Mouse (Mus musculus): Measurements from ENCODE around the gene Ldhd. TPM values are rescaled to one million over a fixed set of nuclear protein-coding genes. Genes with fewer than 3 reads are reported as not detected.

The Ldhd gene
- polyA plus RNA-seq, 1 experiment from 2014 or later = 0.93 TPM

GRCm38 (mm10) chr8:111592390-111592910, 37.7 kb downstream of the Ldhd start:
- H3K27me3 ChIP-seq (replicated peaks) = no peaks in the 10 kb centered on the region
- no peaks in the 10 kb centered on the region for H3K36me3 ChIP-seq
- peak overlapping the region; percentile 1; the same call in 1 of the 2 replicates for H3K27ac ChIP-seq (replicated peaks)
- H3K4me1 ChIP-seq = peaks cover 65% of the 10 kb centered on the region
- 0 out of 2 replicates have a peak, but pooled peaks have one; percentile 22 for ATAC-seq (ENCODE audit: low FRiP score)
- no peaks in the 10 kb centered on the region for H3K9me3 ChIP-seq (replicated peaks)
- no peak overlapping the region for H3K4me2 ChIP-seq
- no peak overlapping the region for H3K9ac ChIP-seq (replicated peaks)
- WGBS = 59% methylated on average over 7 of the region's 7 CpGs
- no peak overlapping the region for H3K4me3 ChIP-seq (replicated peaks)

- no peaks in the 10 kb centered on the region for H3K36me3 ChIP-seq
- no peaks in the 10 kb centered on the region for H3K27me3 ChIP-seq (replicated peaks)
- peaks cover 53% of the 10 kb centered on the region for H3K4me1 ChIP-seq
- no peaks in the 10 kb centered on the region for H3K9me3 ChIP-seq (replicated peaks)
- no peak overlapping the region for H3K9ac ChIP-seq (replicated peaks)
- no peak for ATAC-seq (ENCODE audit: low FRiP score)
- no peak overlapping the region for H3K4me3 ChIP-seq (replicated peaks)
- no peak overlapping the region for H3K27ac ChIP-seq (replicated peaks)
- H3K4me2 ChIP-seq = no peak overlapping the region
These were observed 39.0 kb downstream of the Ldhd start for GRCm38 (mm10) chr8:111591176-111591575.

- H3K4me2 ChIP-seq = no peak overlapping the region
- ATAC-seq (ENCODE audit: low FRiP score) = no peak
- no peaks in the 10 kb centered on the region for H3K9me3 ChIP-seq (replicated peaks)
- no peak overlapping the region for H3K4me3 ChIP-seq (replicated peaks)
- WGBS = 85% methylated on average over 3 of the region's 3 CpGs
- H3K27ac ChIP-seq (replicated peaks) = no peak overlapping the region
- no peaks in the 10 kb centered on the region for H3K27me3 ChIP-seq (replicated peaks)
- peaks cover 43% of the 10 kb centered on the region for H3K4me1 ChIP-seq
- no peak overlapping the region for H3K9ac ChIP-seq (replicated peaks)
- no peaks in the 10 kb centered on the region for H3K36me3 ChIP-seq
These were observed 40.0 kb downstream of the Ldhd start for GRCm38 (mm10) chr8:111590214-111590613.

- ATAC-seq (ENCODE audit: low FRiP score) = no peak
- H3K4me3 ChIP-seq (replicated peaks) = no peak overlapping the region
- H3K27me3 ChIP-seq (replicated peaks) = no peaks in the 10 kb centered on the region
- no peak overlapping the region for H3K4me2 ChIP-seq
- no peaks in the 10 kb centered on the region for H3K36me3 ChIP-seq
- H3K9me3 ChIP-seq (replicated peaks) = no peaks in the 10 kb centered on the region
- 86% methylated on average over 2 of the region's 2 CpGs for WGBS
- H3K4me1 ChIP-seq = peaks cover 29% of the 10 kb centered on the region
- no peak overlapping the region for H3K27ac ChIP-seq (replicated peaks)
- H3K9ac ChIP-seq (replicated peaks) = no peak overlapping the region
These were observed 41.8 kb downstream of the Ldhd start for GRCm38 (mm10) chr8:111588336-111588735.

- Histone ChIP-seq H3K4me1 (peaks cover 22% of the 10 kb centered on the region), H3K9ac (replicated peaks) (no peak overlapping the region), H3K4me2 (no peak overlapping the region), H3K9me3 (replicated peaks) (no peaks in the 10 kb centered on the region), H3K36me3 (no peaks in the 10 kb centered on the region), H3K27me3 (replicated peaks) (no peaks in the 10 kb centered on the region), H3K27ac (replicated peaks) (no peak overlapping the region), H3K4me3 (replicated peaks) (no peak overlapping the region)
- ATAC-seq (ENCODE audit: low FRiP score) = no peak
- WGBS = 98% methylated on average over 1 of the region's 1 CpGs
These were observed 42.6 kb downstream of the Ldhd start for GRCm38 (mm10) chr8:111587545-111588094.

- Histone ChIP-seq H3K4me2 (no peak overlapping the region), H3K27me3 (replicated peaks) (no peaks in the 10 kb centered on the region), H3K27ac (replicated peaks) (no peak overlapping the region), H3K9me3 (replicated peaks) (no peaks in the 10 kb centered on the region), H3K4me3 (replicated peaks) (no peak overlapping the region), H3K9ac (replicated peaks) (no peak overlapping the region), H3K4me1 (peaks cover 6% of the 10 kb centered on the region; the same call in 1 of the 2 replicates), H3K36me3 (no peaks in the 10 kb centered on the region)
- WGBS = 96% methylated on average over 3 of the region's 3 CpGs
- ATAC-seq (ENCODE audit: low FRiP score) = no peak
These were observed 45.2 kb downstream of the Ldhd start for GRCm38 (mm10) chr8:111584946-111585345.

- Histone ChIP-seq H3K27ac (replicated peaks) (no peak overlapping the region), H3K9ac (replicated peaks) (no peak overlapping the region), H3K4me1 (peaks cover 6% of the 10 kb centered on the region; the same call in 1 of the 2 replicates), H3K4me3 (replicated peaks) (no peak overlapping the region), H3K36me3 (no peaks in the 10 kb centered on the region), H3K4me2 (no peak overlapping the region), H3K27me3 (replicated peaks) (no peaks in the 10 kb centered on the region), H3K9me3 (replicated peaks) (no peaks in the 10 kb centered on the region)
- no peak for ATAC-seq (ENCODE audit: low FRiP score)
- whole genome bisulfite sequencing = 73% methylated on average over 3 of the region's 3 CpGs
These were observed 47.8 kb downstream of the Ldhd start for GRCm38 (mm10) chr8:111582386-111582785.

- Histone ChIP-seq H3K9me3 (replicated peaks) (no peaks in the 10 kb centered on the region), H3K4me1 (peaks cover 22% of the 10 kb centered on the region), H3K4me3 (replicated peaks) (no peak overlapping the region), H3K27ac (replicated peaks) (no peak overlapping the region), H3K27me3 (replicated peaks) (no peaks in the 10 kb centered on the region), H3K4me2 (no peak overlapping the region), H3K9ac (replicated peaks) (no peak overlapping the region), H3K36me3 (no peaks in the 10 kb centered on the region)
- WGBS = 85% methylated on average over 3 of the region's 3 CpGs
- no peak for ATAC-seq (ENCODE audit: low FRiP score)
These were observed 49.9 kb downstream of the Ldhd start for GRCm38 (mm10) chr8:111580306-111580705.

GRCm38 (mm10) chr8:111579318-111579717, 50.9 kb downstream of the Ldhd start:
- no peaks in the 10 kb centered on the region for H3K27me3 ChIP-seq (replicated peaks)
- H3K36me3 ChIP-seq = no peaks in the 10 kb centered on the region
- no peak for ATAC-seq (ENCODE audit: low FRiP score)
- no peak overlapping the region for H3K27ac ChIP-seq (replicated peaks)
- H3K4me1 ChIP-seq = peaks cover 28% of the 10 kb centered on the region
- H3K4me2 ChIP-seq = no peak overlapping the region
- H3K9ac ChIP-seq (replicated peaks) = no peak overlapping the region
- H3K4me3 ChIP-seq (replicated peaks) = no peak overlapping the region
- H3K9me3 ChIP-seq (replicated peaks) = no peaks in the 10 kb centered on the region
- WGBS = 92% methylated on average over 1 of the region's 1 CpGs

GRCm38 (mm10) chr8:111577880-111578533, 52.2 kb downstream of the Ldhd start:
- Histone ChIP-seq H3K4me2 (no peak overlapping the region), H3K9ac (replicated peaks) (no peak overlapping the region), H3K27me3 (replicated peaks) (no peaks in the 10 kb centered on the region), H3K27ac (replicated peaks) (no peak overlapping the region), H3K36me3 (no peaks in the 10 kb centered on the region), H3K9me3 (replicated peaks) (no peaks in the 10 kb centered on the region), H3K4me3 (replicated peaks) (no peak overlapping the region), H3K4me1 (peaks cover 39% of the 10 kb centered on the region)
- 91% methylated on average over 9 of the region's 9 CpGs for WGBS
- ATAC-seq (ENCODE audit: low FRiP score) = no peak

- no peak for ATAC-seq (ENCODE audit: low FRiP score)
- Histone ChIP-seq H3K9me3 (replicated peaks) (no peaks in the 10 kb centered on the region), H3K36me3 (no peaks in the 10 kb centered on the region), H3K4me2 (no peak overlapping the region), H3K27ac (replicated peaks) (no peak overlapping the region), H3K9ac (replicated peaks) (no peak overlapping the region), H3K4me3 (replicated peaks) (no peak overlapping the region), H3K4me1 (peaks cover 53% of the 10 kb centered on the region), H3K27me3 (replicated peaks) (no peaks in the 10 kb centered on the region)
These were observed 53.7 kb downstream of the Ldhd start for GRCm38 (mm10) chr8:111576501-111576900.

GRCm38 (mm10) chr8:111575492-111575891, 54.7 kb downstream of the Ldhd start:
- ATAC-seq (ENCODE audit: low FRiP score) = no peak
- Histone ChIP-seq H3K9ac (replicated peaks) (no peak overlapping the region), H3K4me2 (no peak overlapping the region), H3K27ac (replicated peaks) (no peak overlapping the region), H3K36me3 (no peaks in the 10 kb centered on the region), H3K4me3 (replicated peaks) (no peak overlapping the region), H3K4me1 (peaks cover 54% of the 10 kb centered on the region), H3K9me3 (replicated peaks) (no peaks in the 10 kb centered on the region), H3K27me3 (replicated peaks) (no peaks in the 10 kb centered on the region)
- 96% methylated on average over 4 of the region's 4 CpGs for WGBS

Data from neural tube, embryonic 15.5 days (tissue).